Mouse (Mus musculus) liver, postnatal 0 days (tissue): ENCODE results near the gene Jak1.

ENCODE experiments used
- CTCF ChIP-seq: sonication (generic); IDR thresholded peaks from 2 replicates; pipeline ENCODE4 v1.5.1; 2016; ENCODE audit warnings: antibody characterized with exemption, low read depth
- EP300 ChIP-seq: IDR thresholded peaks from 2 replicates; pipeline ENCODE4 v1.6.1; 2016; ENCODE audit warnings: antibody characterized with exemption, low read depth, mild to moderate bottlenecking

DNA sequence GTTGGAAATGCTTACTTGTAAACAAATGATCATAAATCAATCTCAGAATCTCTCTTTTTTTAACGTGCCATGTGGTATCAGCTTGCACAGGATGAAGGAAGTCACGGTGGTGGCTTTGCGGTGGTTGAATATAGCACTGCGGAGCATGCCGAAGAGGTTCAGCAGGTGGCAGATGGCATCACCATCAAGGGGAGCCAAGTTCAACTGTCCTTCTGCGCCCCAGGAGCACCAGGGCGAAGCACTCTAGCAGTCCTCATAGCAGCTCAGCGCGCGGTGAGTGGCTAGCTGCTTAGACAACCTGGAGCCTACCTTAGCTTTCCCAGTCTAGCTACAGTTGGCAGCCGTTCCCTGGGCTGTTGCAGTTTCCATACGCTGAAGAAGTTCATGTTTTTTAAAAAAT lies 158.0 kb downstream of the Jak1 start:
- TF ChIP-seq CTCF (no peak), EP300 (no peak)
